Mouse (Mus musculus) cerebellum, adult 9-11 months (tissue): ENCODE measurements around the gene Cldn12.

ENCODE experiments used
- DNase-seq: peaks from one replicate; pipeline ENCODE4 v3.0.0; 2022

The Cldn12 gene

DNA sequence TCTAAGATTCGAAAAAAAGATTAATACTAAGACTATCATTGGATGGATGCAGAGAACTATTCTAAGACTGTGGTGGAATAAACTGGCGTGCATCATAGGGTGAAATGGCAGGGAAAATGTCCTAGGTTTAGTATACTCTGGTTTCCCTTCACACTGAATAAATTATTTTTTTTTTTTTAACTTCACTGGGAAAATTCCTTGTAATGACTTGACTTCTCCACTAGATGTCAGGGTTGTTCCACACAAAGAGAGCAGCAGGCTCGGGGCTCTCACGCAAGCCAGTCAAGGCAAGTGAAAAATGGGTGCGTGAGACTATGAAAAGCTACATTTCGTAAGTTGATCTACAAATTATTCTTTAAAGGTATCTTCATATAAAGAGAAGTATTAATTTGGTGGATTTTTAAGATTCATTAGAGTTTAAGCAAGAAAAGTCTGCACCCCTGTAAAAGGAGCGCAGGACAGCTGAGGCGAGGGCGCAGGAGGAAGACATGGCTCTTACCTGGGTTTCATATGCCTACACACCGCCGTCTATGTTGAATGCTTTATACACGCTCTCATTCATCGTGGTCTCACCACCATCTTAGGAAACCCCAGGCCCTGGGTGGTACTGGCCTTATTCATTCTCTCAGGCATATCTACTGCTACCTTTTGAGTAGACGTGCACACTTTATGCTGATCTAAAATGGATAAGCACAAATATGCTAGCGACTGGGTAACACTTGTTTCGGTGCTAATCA is 20.3 kb downstream of the Cldn12 start:
- DNase-seq: peak; percentile 30

DNA sequence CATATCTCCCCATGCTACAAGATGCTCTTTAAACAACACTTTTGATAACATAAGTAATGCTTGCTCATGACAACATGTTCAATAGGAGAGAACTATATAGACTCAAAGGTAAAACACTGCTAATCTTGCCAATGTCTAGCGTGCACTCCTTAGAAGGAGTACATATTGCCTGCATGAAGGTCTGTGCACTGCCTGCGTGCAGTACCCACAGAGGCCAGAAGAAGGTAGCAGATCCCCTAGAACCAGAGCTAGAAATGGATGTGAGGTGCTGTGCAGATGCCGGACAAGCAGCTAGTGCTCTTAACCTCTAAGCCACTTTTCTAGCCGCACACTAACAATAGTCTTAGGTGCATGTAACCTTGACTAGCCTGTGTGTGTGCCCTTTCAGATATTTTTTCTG is 22.6 kb downstream of the Cldn12 start:
- no peak for DNase-seq

DNA sequence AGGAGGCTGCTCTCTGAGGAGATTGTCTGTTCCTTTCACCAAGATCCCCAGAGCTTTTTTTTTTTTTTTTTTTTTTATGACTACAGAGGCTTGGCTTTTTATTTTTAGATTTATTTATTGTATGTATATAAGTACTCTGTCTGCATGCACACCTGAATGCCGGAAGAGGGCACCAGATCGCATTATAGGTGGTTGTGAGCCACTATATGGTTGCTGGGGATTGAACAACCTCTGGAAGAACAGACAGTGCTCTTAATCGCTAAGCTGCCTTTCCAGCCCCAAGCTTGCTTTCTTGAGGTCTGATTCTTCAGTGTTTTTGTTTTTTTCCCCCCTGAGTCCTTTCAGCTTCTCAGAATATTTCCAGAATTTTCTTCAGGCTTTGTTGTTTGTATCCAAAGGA is 28.7 kb downstream of the Cldn12 start:
- no peak for DNase-seq

DNA sequence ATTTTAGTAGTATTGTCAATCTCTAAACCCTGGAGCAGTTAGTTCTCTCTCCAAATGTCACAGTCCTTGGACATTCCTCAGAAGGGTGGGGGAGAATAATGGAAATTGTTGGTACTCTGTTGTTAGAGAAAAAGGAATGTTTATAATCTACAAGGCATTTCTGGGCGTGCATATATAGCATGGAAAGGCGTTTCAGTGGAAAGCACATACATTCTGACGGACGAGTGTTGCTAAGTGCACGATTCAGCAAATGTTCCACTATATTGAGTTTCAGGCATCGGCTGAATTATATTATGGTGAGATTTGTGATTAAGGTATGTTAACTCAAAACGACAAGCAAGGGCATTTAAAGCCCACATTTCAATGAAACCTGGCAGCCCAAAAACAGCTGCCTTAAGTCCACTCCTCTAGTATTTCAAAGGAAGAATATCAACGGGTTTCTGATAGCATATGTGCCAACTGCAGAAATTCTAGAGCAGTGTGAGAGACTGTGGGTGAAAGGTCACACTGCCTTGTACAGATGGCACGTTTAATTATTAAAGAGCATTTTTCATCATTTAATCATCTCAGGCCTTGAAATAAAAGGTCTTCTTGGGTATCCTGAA is 31.4 kb downstream of the Cldn12 start:
- DNase-seq: no peak

DNA sequence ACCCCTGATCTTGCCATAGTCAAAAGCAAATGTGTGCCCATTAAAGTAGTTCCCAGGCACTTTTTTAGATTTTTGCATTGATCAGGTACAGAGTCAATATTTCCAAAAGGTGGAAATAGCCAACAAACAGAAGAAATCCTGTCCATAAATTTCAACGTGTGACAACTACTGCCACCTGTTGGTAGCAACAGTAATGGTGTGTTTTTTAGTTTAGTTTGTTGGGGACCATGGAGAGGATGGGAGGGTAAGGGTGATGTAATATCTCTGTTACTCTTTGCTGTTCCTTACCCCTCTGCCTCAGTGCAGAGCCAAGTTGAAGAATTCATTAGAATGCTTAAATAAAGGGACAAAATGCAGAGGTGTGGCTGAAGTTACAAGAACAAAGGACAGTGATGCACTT is 33.1 kb downstream of the Cldn12 start:
- DNase-seq: no peak

DNA sequence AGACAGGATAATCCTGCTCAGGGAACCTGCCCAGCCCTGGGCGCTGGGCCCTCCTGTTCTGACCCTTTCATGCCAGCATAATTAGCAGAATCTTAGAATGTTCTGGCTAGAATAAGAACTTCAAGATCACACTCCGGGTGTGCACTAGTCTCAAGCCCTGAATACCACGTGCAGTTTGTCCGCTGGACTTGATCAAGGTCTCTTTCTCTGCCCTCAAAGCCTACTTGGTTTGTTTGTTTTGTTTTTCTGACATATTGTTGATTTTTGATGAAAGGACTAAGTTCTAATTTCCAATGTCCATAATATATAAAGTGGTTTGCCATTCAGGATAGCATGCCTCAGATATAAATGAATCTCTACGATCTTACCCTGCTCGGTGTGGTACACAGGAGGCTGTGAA is 35.7 kb downstream of the Cldn12 start, which contains the start of gene 1700015F17Rik:
TSS of gene 1700015F17Rik (minus strand) at position 101 of the 400 bp plus-strand sequence.
- no peak for DNase-seq

DNA sequence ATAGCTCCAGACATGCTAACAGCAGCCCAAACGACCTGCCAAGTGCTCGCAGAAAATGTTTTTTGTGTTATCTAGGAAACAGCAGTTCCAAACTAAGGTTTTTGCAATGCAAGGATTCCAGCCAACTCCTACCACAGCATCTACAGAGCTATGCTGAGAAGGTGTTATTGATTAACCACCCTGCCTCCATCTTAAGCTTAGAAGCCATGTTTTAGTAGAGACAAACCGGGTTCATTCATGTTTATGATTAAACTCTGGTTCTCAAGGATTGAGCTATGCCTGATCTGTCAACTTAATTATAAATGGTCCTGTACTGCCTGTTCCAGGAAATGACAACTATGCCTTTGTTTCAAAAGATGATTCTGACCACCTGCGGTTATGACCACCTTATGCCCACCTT is 38.6 kb downstream of the Cldn12 start:
- DNase-seq: no peak

DNA sequence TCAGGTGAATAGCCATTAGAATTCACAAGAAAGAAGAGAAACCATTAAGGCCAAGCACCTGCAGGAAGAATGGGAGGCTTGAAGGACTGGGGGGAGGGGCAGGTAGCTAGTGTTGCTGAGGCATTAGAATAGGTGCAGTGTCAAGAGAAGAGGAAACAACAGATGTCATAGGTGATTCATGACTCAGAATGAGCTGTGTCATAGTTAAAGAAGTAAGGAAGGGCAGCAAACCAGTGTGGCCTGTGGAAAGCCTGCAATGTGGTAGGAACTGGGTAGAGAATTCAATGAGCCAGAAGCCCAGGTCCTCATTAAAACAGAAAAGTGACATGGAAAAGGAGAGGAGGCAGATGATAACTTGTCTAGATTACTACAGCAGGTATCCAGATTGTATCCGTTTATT is 49.5 kb downstream of the Cldn12 start:
- no peak for DNase-seq
